Mouse (Mus musculus) urinary bladder, postnatal 25 days (tissue): Measurements from ENCODE around the gene Ssc4d.

ENCODE experiments used
- DNase-seq: peaks from one replicate; pipeline ENCODE4 v3.0.0; 2022; ENCODE audit warnings: low spot score

Gene Ssc4d

DNA sequence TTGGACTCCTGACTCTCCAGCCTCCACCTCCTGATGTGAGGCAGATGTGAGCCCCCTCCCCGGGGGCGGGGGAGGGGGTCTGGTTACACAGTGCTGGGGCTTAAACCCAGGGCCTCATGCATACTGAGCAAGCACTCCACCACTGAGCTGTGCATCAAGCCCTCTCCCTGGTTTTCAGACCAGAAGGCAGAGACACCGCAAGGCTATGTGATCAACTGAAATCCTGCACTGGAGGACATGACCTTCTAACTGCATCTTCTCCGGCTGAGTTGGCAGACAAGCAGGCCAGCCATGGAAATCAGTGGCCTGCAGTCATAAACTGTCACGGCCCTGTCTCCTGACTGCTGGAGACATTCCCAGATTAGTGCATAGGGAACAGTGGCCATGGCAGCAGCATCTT lies 33.7 kb downstream of the Ssc4d start:
- DNase-seq, result no peak

GRCm38 (mm10) chr5:135935641-135936190 lies 38.6 kb downstream of the Ssc4d start:
- no peak for DNase-seq

DNA sequence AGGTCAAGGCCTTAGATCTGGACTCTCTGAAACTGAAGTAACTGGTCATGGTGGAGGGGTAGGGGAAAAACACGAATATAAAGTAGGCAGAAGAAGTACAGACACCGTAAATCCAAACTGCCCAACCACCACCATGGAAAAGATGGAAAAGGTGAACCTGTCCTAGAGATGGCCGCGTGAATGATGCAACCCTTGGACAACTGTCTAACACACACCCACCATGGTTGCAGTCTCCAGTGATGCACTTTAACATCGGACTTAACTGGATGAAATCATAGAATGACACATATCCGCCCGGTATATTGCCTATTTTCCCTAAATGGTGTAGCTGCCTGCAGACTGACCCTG lies 39.2 kb downstream of the Ssc4d start:
- no peak for DNase-seq

DNA sequence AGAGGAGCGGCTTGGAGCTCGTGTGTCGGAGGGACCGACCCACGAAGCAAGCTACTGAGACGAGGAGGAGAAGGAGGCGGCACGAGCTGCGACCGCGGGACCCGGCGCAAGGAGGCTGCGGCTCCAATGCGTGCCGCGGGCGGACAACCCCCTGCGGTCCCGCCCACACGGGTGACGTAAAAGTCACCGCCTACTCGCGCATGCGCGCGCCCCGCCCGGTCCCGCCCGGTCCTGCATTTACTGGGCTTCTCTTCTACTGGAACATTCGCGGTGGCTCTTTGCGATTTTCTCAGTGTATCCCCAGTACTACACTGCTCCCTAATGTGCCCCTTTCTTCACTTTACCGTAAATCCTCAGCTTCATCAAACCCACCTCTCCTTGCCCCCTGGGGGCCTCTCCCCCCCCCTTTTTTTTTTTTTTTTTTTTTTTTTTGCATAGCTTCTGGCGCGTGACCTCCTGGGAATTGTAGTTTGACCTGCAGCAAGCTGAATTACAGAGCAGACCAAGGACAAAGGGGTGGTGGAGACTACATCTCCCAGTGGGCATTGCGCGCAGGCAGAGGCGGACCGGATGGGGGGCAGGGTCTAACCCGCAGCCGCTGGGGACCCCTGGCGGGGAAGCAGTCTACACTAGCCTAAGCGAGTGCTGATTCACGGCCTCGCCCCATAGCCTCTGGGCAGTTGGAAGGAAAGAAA lies 39.7 kb downstream of the Ssc4d start, which contains the start of gene Ywhag:
Ywhag (minus strand) TSS at position 136 of the 695 bp plus-strand sequence.
- peak; percentile 99 for DNase-seq

DNA sequence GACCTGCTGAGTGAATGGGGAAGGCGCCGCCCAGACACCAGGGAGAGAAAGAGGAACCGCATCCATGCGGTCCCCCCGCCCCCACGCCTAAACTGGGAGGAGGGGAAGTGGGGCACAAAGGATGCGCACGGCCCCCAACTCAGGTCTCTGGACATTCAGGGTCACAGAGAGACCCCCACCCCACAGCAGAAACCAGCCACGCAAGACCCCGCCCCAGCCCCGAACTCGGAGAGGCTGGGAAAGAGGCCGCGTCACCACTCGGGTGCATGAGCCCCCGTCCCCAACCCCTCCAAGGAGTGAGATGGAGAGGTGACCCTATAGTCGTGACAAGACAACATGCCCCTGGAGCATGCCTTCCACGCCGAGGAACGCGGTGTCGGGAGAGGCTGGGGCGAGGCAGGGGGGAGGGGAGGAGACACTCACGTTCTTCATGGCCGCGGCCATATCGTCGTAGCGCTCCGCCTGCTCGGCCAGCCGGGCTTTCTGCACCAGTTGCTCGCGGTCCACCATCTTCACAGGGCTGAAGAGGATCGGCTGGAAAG lies 40.4 kb downstream of the Ssc4d start:
- DNase-seq, result peak; percentile 56

- DNase-seq, result no peak
Measured at GRCm38 (mm10) chr5:135933222-135933899, 41.0 kb downstream of the Ssc4d start.

DNA sequence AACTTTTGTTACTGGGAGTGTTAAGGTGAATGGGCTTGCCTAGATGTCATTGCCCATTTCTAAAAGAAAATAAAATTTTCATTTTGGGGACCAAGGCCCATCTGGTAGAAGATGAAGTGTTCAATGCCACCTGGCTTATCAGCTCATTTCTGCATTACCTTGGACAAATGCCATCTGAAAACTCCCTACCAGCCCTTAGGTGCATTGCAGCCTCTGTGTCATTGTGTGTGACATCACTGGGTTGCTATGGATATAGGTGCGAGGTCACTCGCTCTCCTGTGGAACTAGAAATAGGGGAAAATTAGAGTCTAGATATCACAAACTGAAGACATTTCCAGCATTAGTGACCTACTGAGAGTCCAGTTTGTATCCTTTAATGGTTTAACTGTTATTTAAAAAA lies 42.0 kb downstream of the Ssc4d start:
- DNase-seq, result no peak

- DNase-seq, result no peak
Measured at GRCm38 (mm10) chr5:135931526-135931925, 42.8 kb downstream of the Ssc4d start.

GRCm38 (mm10) chr5:135929685-135930424 lies 44.5 kb downstream of the Ssc4d start:
- no peak for DNase-seq

DNA sequence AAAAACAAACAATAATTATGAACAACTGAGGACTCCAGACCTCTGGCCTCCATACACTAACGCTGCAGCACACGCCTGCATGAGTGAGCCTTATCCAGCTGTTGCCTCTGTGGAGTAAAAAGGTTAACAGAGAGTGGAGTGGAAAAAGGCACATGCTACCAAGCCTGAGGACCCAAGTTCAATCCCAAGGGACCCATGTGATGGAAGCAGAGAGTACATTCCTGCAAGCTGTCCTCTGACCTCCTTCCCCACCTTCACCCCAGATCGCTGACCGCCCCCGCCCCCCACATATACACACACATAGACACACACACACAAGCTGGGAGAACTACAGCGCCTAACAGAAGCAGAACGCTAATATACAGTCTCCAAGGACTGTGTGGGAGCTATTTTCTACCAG lies 50.4 kb downstream of the Ssc4d start:
- no peak for DNase-seq

DNA sequence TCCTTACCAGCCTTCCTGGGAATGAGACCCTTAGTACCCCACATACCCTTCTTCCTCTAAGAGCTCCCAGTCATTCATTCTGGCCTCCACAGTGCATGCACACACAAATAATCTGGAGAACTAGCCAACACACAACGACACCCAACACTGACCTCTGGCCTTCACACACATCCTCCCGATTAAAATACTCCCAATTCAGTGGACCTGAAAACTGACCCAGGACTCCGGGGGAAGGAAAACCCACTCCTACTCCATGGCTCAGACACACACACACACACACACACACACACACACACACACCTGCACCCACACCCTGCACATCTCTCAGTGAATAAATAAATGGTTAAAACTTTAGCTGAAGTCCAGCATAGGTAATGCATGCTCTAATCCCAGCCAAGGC lies 54.4 kb downstream of the Ssc4d start:
- no peak for DNase-seq

DNA sequence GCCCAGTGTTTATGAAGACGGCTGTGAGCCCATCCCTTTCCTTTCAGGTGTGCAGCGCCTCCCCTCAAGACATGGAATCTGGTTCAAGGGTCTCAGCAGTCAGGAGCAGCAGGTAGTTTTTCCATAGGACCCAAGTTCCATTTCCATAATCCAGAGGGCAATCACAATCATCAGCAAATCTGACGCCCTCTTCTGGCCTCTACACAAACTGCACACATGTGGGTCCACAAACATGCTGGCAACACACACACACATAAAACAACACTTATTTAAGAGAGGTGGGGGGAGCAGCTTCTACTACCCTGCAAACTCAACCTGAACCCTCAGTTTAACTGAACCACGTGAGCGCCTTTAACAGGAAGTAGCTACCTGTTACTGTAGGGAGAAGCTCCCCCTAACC lies 55.7 kb downstream of the Ssc4d start:
- DNase-seq, result no peak

GRCm38 (mm10) chr5:135918059-135918437 lies 56.3 kb downstream of the Ssc4d start:
- no peak for DNase-seq

DNA sequence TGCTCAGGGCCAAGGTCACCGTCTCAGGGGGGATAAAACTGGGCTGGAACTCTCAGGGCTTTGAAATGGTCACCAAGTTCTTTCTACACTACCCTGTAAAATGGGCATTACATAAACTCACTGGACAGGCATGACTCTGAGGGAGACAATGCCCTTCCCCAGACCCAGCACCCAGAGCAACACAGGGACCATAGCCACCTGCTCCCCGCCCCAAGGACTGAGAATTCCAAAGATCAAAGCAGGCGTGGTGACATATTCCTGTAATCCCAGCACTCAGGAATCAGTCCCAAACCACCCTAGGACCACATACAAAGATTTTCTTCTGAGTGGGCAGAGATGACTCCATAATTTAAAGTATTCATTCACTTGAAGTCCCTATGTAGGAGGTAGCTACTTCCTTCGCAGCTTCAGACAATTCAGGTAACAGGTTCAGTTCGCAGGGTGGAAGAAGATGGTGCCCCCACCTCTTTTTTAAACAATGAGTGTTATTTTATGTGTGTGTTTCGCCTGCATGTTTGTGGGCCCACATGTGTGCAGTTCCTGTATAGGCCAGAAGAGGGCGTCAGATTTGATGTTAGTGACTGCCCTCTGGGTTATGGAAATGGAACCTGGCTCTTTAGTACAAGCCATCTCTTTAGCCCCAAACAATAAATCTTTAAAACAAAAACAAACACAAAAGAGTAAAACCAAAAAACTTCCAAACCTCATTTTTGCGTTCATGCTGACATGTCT lies 56.8 kb downstream of the Ssc4d start:
- DNase-seq, result no peak

DNA sequence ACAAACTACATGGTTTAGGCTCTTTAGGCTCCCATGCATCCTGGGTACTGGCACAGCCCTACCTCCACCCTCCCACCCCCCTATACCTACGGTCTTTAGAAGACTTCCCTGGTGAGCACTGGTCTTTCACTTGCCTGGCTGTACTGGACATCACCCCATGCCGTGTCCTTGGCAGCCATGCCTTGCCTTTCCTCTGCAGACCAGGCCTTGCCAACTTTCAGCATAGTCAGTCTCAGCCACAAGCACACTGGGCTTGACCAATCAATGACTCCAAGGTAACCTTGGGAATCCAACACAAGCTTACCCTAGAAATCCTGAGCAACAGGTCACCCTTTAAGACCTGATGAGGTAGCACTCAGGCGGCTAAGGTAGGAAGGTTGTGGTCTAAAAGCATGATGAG lies 57.7 kb downstream of the Ssc4d start:
- no peak for DNase-seq

GRCm38 (mm10) chr5:135916051-135916565 lies 58.2 kb downstream of the Ssc4d start:
- no peak for DNase-seq

GRCm38 (mm10) chr5:135914156-135914555 lies 60.2 kb downstream of the Ssc4d start:
- DNase-seq, result no peak

DNA sequence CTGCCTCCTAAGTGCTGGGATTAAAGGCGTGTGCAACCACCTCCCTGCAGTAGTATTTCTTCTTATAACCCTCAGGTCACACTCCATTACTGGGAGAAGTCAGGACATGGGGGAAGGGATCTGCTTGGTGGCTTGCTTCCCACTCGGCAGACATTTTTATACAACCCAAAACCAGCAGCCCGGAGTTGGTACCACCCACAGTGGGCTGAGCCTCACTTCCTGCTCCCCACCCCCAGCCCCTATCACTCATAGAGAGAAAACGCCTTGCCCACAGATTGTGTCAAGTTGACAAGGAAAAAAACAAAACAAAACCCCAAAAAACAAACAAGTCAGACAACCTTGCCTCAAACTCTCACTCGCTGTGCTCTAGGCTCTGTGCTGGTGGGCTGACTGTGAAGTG lies 61.1 kb downstream of the Ssc4d start:
- DNase-seq, result no peak

DNA sequence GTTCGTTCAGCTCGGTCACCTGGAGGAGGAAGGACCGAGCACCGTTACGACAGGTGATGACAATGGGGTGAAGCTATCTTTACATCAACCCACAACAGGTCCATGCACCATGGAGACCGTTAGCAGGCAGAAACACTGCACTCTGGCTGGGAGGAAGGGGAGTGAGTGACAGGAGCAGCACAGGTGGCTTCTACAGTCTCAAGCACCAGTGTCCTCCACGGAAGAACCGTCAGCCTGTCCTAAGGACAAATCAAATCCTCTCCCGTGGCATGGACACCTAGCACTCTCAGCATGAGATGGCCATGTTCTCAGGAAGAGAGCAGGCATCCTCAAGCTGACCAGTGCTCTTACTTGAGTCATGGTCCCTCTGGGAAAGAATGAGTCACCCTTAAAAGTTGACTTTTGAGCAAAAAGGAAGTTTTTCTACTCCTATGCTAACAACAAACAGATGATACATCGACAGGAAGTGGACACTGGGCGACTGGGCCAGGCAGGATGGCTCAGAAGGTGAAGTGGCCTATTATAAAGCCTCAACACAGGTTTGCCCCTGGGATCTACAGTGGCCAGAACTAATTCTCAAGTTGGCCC lies 62.6 kb downstream of the Ssc4d start:
- no peak for DNase-seq

DNA sequence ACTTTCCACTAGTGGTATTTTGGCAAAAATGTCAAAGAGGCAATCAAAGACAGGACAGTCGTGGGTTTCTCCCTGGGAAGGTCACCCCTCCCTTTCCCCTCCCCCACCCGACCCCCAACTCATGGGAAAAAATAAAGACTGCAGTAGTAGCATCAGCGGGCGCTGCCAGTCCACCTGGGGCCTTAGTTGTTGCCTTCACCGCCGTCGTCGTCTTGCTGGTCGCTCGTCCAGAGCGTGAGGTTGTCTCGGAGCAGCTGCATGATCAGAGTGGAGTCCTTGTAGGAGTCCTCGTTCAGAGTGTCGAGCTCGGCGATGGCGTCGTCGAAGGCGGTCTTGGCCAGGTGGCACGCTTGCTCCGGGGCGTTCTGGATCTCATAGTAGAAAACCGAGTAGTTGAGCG lies 63.5 kb downstream of the Ssc4d start:
- DNase-seq, result no peak
